Mouse (Mus musculus): ENCODE measurements around the gene Cntrob.

GRCm38 (mm10) chr11:69267341-69267740 lies 56.2 kb downstream of the Cntrob start:
- TF ChIP-seq CTCF (IDR thresholded peaks at IDR 0.05; ENCODE audit: control insufficient read depth, insufficient read depth, low read length): peak; percentile 29; the same call in 1 of the 2 replicates
- TF ChIP-seq POLR2A (IDR thresholded peaks at IDR 0.05; ENCODE audit: borderline replicate concordance, control insufficient read depth, low read depth, low read length): no peak
